Mouse (Mus musculus): ENCODE results near the gene Gtf2h4.

The Gtf2h4 gene

GRCm38 (mm10) chr17:35643609-35644236, 29.8 kb downstream of the Gtf2h4 start, which contains the start of gene Mucl3:
TSS of gene Mucl3 (minus strand) at chr17:35643695.
- in situ Hi-C loops (cut with MboI; ENCODE audit: low sequenced_read_pairs) = no loop called here

GRCm38 (mm10) chr17:35639352-35639751, 34.2 kb downstream of the Gtf2h4 start:
- in situ Hi-C loops (cut with MboI; ENCODE audit: low sequenced_read_pairs) = no loop called here

- in situ Hi-C loops (cut with MboI; ENCODE audit: low sequenced_read_pairs) = no loop called here
Observed at GRCm38 (mm10) chr17:35638475-35639190, 34.9 kb downstream of the Gtf2h4 start.

DNA sequence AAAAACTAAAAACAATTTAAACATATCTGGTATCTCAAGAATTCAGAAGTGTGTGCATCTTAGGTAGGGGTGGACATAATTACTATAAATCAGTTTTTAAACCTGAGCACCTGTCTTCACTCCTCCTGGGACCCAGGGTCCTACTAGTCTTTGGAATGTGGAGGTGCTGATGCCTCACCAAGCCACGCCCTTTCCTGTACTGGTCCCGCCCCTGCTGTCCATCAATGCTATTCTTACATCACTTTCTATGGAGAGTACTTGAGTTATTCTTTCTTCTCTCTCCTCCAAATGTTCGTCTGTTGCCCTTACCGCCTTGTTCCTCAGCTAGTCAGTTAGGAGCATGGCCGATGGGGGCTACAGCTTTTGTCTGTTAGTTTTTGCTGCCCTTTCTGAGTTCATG, 37.2 kb downstream of the Gtf2h4 start:
- in situ Hi-C loops (cut with MboI; ENCODE audit: low sequenced_read_pairs) = no loop called here

GRCm38 (mm10) chr17:35635699-35636111, 37.8 kb downstream of the Gtf2h4 start:
- in situ Hi-C loops (cut with MboI; ENCODE audit: low sequenced_read_pairs) = no loop called here

DNA sequence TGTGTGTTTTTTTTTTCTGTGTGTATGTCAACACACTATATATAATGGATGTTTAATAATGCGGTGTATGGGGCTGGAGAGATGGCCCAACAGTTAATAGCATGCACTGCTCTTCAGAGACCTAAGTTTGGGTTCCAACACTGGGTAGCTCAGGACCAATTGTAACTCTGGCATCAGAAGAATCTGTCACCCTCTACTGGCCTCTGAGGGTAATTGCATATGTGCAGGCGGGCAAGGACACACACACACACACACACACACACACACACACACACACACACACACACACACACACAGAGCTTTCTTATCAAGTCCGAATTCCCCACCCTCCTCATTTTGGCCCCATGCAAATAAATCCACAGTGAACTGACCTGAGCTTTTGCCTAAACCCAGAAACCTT, 38.3 kb downstream of the Gtf2h4 start:
- in situ Hi-C loops (cut with MboI; ENCODE audit: low sequenced_read_pairs) = no loop called here

- in situ Hi-C loops (cut with MboI; ENCODE audit: low sequenced_read_pairs) = no loop called here
Observed at GRCm38 (mm10) chr17:35633992-35634391, 39.5 kb downstream of the Gtf2h4 start.

DNA sequence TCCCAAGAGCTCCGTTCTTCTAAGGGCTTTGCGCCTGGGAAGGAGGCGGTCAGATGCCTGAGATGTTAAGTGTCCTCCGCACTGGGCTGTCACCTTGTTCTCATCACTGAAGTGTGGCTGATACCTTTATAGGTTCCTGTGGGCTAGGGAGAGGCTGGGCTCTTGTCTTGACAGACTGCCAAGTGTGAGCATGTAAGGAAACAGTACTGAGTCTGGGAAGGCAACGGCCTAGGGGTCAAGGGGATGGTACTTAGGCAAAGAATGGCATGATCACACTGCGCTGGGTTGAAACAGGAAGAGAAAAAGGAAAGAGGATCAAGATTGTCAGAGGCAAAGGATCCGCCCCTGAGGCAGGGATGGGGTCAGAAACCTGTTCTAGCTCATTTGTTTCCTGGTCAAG, 47.0 kb downstream of the Gtf2h4 start, which contains the start of gene Gm9573:
Gm9573 (minus strand) TSS at position 101 of the 400 bp plus-strand sequence.
- in situ Hi-C loops (cut with MboI; ENCODE audit: low sequenced_read_pairs) = no loop called here
